Mouse (Mus musculus) liver, embryonic 14.5 days (tissue): ENCODE results near the gene Vegfb.

Source experiments
- CTCF ChIP-seq: IDR thresholded peaks from 2 replicates; pipeline ENCODE4 v1.5.1; 2016; ENCODE audit warnings: antibody characterized with exemption, low read depth, control low read depth
- EP300 ChIP-seq: IDR thresholded peaks from 2 replicates; pipeline ENCODE4 v1.6.1; 2016; ENCODE audit warnings: antibody characterized with exemption, low read depth

- TF ChIP-seq CTCF, result no peak
- TF ChIP-seq EP300, result no peak
These were observed 9.5 kb downstream of the Vegfb start for GRCm38 (mm10) chr19:6977759-6978638.
